Mouse (Mus musculus): ENCODE data around the gene Thoc7. TPM values are rescaled to one million over a fixed set of nuclear protein-coding genes. Genes with fewer than 3 reads are reported as not detected.
"Not testable (repeated sequence)": the region's sequence is repeated elsewhere in the genome, so short reads cannot be mapped to it uniquely, and the experiment has no call there.

Gene Thoc7
- 10 to 100 TPM; 87.7 to 96.3 TPM for total RNA-seq (2021)

DNA sequence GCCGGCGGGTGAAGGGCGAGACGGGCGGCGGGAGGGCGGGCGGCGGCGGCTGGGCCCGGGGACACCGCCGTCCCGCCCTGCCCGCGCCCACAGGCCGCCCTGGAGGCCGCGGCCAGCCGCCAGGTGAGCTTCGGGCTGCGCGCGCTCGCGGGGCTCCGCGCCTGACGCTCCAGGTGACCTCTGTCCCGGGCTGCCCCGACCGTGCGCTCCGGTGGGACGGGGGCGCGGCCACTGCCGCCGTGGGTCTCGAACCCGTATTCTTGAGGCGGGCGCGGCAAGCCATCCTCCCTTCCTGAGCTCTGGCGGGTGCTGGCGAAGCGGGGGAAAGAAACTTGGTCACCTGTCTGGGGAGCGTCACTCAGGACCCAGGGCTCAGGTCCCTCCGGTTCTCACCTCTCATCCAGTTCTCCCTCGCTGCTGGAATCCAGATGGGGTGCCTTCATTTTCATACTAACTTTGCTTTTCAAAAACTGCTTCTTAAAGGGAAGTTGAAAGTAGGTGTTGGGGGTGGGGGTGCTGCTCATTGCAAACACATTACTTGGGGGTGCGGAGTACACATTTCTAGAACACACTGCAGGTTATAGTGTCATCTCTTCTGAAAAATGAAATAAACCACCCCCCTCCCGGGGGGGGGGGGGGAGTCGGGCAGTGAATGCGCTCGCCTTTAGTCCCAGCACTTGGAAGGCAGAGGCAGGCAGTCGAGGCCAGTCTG, at the start of gene Thoc7, which contains the start of gene Atxn7:
Thoc7 (minus strand) TSS at position 452 of the 712 bp plus-strand sequence.
Atxn7 (plus strand) TSS at position 40 of the 712 bp plus-strand sequence.
- peak; percentile 3 for DNase-seq (ENCODE audit: low spot score)
- intact Hi-C loops (cut with DNase I), result loop anchor here (1.0 to 5.0 kb wide), 2 partner anchors 51 to 141 kb away; no protein-coding TSS in a partner anchor

DNA sequence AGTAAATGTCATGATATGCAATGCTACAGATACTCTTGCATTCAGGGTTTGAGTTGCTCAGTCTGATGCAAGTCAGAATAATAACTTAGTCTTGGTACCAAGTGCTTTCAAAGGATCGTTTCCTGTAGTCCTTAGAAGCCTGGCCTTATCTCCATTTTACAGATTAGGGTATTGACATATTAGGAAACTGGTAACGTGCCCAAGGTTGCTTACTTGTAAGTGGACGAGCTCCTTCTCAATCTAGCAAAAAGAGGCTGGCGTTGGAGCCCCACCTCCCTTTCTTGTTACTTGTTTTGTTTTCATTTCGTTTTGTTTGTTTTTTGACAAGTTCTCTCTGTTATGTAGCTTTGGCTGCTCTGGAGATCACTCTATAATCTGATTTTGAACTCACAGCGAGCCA, 48.1 kb upstream of the Thoc7 start:
- DNase-seq (ENCODE audit: low spot score), result no peak
- intact Hi-C loops (cut with DNase I), result no loop called here

DNA sequence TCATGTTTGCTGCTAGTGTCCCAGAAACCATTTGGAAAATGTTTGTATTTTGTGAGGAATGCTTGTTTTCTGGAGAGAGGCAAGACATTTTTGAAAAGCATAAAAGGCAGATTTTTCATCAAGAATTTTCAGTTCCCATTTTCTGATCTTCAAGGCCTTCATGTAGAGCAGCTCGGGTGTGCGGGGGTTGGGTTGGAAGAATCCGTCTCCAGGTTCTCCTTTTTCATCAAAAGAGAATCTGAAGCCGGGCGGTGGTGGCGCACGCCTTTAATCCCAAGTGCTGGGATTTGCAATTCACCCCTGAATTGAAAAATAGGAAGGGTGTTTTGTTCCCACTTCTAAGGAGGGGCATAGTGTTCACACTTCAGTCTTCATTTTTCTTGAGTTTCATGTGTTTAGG, 41.1 kb upstream of the Thoc7 start:
- DNase-seq (ENCODE audit: low spot score), result no peak
- intact Hi-C loops (cut with DNase I), result no loop called here

DNA sequence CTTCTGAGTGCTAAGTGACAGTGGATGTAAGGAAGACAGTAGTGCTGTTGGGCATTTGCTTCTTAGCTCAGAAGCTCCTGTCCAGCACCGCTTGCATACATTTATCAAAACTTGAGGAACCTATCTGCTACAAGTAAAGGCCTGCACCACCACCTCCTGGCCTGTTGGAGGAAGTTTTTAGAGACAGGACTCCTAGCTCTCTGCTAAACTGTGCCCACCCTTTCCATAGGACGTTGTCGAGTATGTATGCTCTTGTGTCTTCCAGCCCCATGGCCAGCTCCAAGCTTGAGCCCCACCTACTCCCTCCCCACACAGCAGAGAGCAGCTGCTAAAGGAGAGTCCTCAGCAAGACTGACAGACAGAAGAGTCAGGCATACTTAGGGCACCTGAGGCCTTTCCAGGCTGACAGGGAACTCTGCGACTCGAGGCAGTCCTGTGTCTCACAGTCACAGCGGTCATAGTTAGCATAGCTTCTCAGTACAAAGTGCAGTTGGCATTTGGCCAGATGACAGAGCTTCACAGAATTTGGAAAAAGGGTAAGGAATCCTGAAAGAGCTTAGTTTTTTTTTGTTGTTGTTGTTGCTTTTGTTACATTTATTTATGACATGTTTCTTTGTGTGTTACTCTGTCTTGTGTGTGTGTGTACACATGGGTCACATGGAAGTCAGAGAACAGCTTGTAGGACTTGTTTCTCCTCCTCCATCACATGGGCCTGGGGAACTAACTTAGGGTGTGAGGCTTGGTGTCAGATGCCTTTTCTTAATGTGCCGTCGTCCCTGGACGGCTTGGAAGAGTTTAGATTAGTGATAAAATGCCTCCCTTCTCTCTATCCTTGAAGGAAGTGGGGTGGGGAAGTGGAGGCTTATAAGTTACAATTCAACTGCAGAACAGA, 33.8 kb upstream of the Thoc7 start:
- DNase-seq (ENCODE audit: low spot score), result no peak
- intact Hi-C loops (cut with DNase I), result no loop called here

DNA sequence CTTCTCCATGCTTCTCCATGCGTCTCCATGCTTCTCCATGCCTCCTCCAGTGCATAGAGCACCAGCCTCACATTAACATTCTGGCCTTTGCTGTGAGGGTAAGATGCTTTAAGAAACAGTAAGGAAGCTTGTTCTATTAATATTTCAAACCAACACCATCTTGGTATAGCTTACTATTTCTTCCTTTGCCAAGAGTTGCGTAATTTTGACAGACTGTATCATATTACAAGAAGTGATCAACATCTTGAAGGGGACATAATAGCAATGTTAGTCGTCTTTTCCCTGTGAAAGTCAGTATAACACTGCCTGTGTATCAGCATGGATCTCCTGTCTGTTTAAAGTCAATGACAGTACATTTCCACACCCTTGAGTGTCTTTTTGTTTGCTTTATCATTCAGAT, 29.1 kb upstream of the Thoc7 start:
- DNase-seq (ENCODE audit: low spot score), result no peak
- intact Hi-C loops (cut with DNase I), result no loop called here

DNA sequence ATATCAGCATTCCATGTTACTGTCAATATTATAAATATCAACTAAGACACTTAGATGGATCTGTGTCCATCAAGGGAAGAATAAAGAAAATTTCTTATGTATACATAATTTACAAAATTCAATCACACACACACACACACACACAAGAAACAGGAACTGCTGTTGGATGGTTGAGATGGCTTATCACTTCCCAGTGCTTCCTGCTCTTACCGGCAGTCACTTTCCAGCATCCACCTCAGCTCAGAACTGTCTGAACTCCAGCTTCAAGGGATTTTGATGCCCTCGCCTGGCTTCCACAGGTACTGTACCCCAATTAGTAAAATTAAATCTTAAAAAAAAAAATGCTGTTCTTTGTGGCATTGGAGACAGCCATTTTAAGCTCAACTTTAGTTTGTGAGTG, 26.7 kb upstream of the Thoc7 start:
- no peak for DNase-seq (ENCODE audit: low spot score)
- intact Hi-C loops (cut with DNase I), result no loop called here

DNA sequence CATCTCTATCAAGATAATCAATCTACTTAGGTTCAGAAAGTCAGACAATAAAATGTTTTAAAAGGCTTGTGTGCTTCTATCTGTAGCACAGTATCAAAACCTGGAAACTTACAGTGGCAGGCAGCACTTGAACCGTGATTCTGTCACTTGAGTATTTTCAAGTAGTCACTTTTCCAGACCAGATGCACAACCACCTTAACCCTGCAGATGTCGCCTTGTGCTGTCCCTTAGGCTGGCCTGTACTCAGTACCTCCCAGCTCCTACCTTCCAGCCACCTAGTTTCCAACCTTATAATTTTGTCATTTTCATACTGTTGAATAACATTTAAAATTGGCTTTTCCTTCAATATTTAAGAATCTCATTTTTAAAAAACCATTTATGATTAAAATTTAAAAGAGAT, 20.5 kb upstream of the Thoc7 start:
- no peak for DNase-seq (ENCODE audit: low spot score)
- intact Hi-C loops (cut with DNase I), result no loop called here

DNA sequence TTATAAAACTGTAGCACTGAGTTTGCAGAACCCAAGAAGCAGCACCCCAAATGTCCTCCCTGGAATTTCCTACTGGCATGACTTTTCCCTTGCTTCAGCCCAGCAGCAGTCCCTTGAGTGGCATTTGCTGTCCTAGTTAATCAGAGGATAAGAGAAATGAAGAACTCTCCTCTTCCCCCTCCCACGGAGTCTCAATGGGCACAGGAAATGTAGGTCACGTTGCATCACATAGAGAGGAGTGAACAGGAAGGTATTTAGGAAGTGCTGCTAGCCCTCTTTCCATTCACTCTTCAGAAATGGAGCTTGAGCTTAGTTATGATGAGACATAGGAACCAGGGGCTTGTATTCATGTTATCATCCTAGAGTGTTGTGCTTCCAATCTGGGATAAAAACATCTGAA, 19.6 kb upstream of the Thoc7 start:
- no peak for DNase-seq (ENCODE audit: low spot score)
- intact Hi-C loops (cut with DNase I), result no loop called here

DNA sequence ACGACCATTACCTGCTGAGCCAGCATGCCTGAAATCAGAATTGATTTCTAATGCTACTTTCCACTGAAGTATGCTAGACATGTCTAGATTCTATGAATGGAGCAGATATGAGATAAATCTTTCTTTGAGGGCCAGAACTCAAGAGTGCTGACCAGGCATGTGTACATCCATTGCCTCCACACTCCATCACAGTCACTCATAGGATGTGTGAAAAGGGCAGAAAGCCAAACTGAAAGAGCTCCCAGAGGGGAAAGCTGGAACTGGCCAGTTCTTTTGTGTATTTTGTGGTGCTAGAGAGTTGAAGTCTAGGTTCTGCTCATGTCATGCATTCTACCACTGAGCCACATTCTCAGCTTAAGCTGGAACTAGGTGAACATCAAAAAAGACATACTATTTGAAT, 15.8 kb upstream of the Thoc7 start:
- intact Hi-C loops (cut with DNase I), result no loop called here
- DNase-seq (ENCODE audit: low spot score), result no peak

DNA sequence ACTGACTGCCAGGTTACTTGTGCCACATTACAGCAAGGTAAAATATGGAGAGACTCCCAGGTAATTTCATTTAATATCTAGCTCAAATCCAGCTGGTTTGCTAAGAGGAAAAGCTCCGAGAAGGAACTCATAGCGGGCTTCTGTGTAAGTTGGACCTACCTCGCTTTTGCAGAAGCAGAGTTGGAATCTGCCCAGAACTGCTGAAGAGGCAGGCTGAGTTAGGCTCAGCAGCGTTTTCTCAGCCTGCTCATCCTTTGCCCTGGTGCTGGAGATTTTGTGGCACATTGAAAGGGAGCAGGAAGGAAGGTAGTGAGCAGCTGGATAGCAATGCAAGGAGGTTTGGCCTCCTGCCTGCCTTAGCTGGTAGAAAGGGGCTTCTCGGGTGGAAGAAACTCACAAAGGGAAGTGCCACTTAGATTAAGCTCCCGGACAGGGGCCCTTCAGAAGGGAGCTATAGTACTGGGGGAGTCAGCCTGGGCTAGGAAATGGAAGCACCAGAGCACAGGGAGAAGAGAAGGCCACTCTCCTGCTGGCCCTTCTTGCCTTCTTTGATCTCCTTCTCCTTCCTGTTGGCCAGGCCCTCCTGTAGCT, 10.1 kb upstream of the Thoc7 start:
- intact Hi-C loops (cut with DNase I), result no loop called here
- DNase-seq (ENCODE audit: low spot score), result no peak

DNA sequence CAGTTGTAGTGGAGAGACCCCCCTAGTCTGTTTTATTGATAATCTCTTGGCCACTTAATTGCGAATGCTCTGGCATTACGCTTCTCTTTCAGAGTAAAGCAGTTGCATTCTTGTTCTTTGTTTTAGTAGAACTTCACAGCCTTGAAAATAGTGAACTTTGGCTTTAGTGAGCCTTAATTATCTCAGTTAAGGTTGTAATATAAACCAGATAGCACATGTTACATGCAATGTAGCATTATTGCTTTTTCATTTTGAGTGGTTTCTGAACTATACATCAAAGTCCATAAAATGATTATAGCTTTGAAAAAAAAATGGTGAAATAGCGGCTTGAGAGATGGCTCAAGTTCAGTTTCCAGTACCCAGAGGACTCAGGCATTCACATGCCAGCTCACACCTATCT, 8.9 kb upstream of the Thoc7 start:
- intact Hi-C loops (cut with DNase I), result no loop called here

DNA sequence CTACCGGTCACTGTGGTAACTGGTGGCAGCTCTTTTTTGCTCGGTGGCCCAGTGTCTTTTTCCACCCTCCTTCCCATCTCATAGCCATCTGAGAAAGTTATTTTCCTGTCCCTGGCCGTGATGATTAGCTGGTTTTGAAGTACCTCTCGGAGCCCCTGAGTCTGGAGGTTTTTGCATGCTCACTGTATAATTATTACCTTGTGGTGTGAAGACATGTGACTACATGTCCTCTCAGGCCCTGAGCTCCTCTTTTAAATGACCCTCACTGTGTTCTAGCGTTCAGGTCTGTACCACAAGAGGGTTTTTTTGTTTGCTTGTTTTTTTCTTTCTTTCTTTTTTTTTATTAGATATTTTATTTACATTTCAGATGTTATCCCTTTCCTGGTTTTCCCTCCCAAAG, 6.8 kb upstream of the Thoc7 start:
- no peak for DNase-seq (ENCODE audit: low spot score)
- intact Hi-C loops (cut with DNase I), result no loop called here

More for the DNA sequence above, 8.9 kb upstream of the Thoc7 start:
- DNase-seq (ENCODE audit: low spot score), result no peak

DNA sequence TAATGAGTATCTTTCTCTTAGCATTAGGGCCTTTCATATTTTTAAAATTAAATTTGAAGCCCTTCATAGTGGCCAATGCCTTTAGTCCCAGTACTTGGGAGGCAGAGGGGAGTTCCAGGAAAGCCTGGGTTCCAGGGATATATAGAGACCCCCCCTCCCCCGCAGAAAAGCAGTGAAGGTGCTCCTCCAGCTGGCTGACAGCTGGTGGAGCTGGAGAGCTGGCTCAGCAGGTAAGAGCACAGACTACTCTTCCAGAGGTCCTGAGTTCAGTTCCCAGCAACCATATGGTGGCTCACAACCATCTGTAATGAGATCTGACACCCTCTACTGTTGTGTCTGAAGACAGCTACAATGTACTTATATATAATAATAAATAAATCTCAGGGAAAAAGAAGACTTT, 6.0 kb upstream of the Thoc7 start:
- no peak for DNase-seq (ENCODE audit: low spot score)
- intact Hi-C loops (cut with DNase I), result no loop called here

DNA sequence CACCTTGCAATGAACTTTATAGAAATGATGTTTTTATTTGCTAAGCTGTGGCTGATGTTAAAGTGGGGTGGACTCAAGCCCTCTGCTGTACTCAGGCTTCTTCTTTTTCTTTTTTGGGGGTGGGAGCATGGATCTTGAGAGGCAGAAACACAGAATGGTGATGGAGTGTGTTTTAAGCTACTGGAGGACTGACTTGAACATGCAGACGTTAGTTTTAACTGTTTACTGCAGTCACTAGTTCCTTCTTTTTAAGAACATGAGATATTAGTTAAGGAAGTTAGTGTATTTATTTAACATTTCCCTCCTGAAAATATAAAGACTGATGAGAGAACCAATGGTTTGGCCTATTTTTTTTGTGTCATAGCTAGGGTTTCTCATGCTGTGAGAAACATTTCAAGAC, 1.9 kb upstream of the Thoc7 start:
- DNase-seq (ENCODE audit: low spot score), result no peak
- intact Hi-C loops (cut with DNase I), result loop anchor here (5.0 kb wide), 1 partner anchor 139 kb away; no protein-coding TSS in a partner anchor

DNA sequence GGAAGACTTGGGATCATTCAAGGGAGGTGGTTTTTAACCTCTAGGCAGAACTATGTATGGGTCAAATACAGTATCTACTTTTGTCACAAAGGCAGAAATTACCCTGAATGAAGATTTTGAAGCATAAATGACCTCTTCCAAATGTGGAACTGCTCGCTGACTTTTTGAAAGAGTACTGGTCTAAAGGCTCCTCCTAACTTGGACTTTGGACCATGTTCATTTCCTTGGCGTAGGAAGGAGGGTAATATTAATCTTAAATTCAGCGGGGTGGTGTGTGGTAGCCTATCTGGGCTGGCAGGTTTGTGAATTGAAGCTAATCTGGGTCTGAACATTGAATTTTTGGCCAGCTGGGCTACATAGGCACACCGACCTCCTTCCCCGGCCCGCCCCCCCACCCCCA, 824 bp upstream of the Thoc7 start:
- intact Hi-C loops (cut with DNase I), result loop anchor here (5.0 kb wide), 1 partner anchor 140 kb away; no protein-coding TSS in a partner anchor
- no peak for DNase-seq (ENCODE audit: low spot score)

DNA sequence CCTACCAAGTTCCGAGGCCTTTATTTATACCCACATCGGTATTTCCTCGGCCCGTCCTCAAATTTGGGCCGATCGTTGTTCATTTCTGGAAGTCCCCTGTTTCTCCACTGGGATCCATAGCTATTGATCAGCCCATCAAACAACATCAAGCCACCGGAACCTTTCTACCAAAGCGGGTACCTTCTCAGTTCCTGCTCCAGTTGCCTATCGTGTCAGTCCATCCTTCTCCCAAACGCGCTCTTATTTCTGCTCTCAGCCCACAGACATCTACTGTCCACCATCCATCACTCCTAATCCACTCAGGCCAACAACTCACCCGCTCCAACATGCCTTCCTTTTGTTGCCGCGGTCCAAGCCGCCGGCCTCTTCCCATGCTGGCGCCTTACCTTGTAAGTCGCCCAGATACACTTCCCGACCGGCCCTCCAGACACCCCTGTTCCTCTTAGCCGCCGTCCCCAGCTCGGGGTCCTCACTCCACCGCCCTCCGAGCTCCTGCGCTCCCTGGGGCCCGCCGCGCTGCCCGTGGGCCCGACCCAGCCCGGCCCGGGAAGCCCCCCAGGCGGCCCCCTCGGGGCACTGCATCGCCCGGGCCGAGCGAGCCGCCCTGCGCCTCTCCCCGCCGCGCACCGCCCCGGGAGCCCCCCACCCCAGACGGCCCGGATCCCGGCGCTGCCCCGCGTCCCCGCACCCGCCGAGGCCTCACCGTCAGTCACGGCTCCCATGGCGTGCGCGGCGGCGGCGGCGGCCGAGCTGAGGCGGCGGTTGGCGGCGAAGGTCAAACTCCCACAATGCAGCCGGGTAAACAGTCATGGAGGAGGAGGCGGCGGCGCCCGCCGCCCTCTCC, 948 bp downstream of the Thoc7 start:
- intact Hi-C loops (cut with DNase I), result loop anchor here (1.0 to 5.0 kb wide), 2 partner anchors 52 to 142 kb away; no protein-coding TSS in a partner anchor
- peak; percentile 6 for DNase-seq (ENCODE audit: low spot score)

DNA sequence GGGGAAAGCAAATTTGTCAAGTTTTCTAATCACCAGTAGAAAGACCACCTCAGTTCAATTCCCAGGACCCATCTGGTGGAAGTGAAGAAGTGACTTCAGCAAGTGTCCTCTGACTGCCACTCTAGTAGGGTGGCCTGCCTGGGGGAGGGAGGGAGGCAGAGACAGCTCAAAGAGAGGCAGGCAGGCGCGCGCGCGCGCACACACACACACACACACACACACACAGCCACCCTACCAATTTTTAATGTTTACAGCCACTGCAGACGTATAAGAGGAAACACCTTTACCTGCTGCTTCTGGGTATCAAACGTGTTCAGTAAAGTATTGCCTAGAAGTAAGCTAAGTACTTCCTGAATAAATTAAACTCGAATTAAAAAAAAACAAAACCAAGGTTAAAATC, 1.6 kb downstream of the Thoc7 start:
- DNase-seq (ENCODE audit: low spot score), result no peak
- intact Hi-C loops (cut with DNase I), result loop anchor here (5.0 kb wide), 1 partner anchor 142 kb away; no protein-coding TSS in a partner anchor

DNA sequence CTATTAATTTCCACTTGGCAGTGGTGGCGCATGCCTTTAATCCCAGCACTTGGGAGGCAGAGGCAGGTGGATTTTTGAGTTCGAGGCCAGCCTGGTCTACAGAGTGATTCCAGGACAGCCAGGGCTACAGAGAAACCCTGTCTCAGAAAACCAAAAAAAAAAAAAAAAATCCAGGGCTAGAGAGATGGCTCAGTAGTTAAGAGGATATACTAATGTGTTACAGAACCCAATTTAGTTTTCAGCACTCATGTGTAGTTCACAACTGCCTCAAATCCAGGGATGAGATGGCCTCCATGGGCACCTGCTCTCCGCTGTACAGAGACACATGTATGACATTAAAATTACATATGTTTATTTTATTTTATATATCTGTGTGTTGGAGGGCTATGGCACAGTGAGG, 9.5 kb downstream of the Thoc7 start:
- DNase-seq (ENCODE audit: low spot score); intact Hi-C loops (cut with DNase I): not testable (repeated sequence)

DNA sequence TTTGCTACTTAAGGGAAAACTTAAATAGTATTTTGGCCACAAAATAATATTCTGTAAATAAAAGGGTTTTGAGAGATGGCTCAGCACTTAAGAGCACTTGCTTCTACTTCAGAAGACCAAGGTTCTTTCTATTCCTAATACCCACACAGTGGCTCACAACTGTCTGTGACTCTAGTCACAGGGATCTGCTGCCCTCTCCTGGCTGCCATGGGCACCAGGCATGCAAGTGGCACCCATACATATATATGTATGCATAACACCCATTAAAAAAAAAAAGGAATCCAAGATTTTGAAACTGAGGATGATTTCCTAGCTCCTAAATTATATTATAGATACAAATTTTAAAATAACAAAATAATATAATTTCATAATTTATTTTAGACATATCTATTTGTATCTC, 11.3 kb downstream of the Thoc7 start:
- no peak for DNase-seq (ENCODE audit: low spot score)
- intact Hi-C loops (cut with DNase I), result no loop called here

DNA sequence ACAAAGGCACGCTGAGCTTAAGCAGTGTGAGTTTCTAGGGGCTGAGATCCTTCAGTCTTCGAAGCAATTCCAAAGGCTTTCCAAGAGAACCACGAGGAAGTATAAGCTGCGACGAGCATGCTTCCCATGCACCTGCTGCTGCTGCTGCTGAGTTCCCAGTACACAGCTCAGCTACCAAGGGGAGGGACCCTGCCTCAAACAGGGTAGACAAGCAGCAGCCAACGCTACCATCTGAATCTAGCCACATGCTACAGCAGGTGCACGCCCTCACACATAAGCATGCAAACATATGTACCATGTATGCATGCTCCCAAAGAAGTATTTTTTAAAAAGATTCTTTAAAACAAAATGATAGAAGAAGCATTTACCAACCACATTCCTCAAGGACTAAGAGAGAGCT, 13.3 kb downstream of the Thoc7 start:
- intact Hi-C loops (cut with DNase I), result no loop called here
- DNase-seq (ENCODE audit: low spot score), result no peak
